Mouse (Mus musculus): Measurements from ENCODE around the gene Tes3-ps. TPM values are rescaled to one million over a fixed set of nuclear protein-coding genes. Genes with fewer than 3 reads are reported as not detected.

The Tes3-ps gene
- polyA plus RNA-seq, 1 experiment from 2014 or later = 0.76 TPM

DNA sequence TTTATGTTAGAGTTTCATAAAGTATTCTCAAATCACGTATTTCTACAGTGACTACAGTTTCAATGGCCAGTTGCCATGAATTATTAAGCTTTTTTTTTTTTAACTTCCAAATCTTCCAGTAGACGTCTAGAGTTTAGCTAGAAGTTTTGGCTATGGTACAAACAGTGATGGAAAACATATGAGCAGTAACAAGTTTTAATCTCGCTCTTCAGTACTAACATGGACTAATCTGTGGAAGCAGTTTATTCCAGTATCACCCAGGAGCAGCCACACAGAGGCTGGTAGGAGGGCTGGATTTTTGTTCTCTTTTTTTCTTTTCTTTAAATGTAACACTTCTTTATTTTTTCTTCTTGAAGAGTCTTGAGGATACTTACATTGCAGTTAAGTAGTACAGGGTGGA lies 51.2 kb downstream of the Tes3-ps start, which contains the start of gene Aspn:
TSS of gene Aspn (plus strand) at position 165 of the 400 bp plus-strand sequence.
- no peak within 1 kb of the TSS for H3K9ac ChIP-seq (replicated peaks; ENCODE audit: low read length)
- no peak within 1 kb of the TSS for H3K4me2 ChIP-seq (replicated peaks; ENCODE audit: low read depth, low read length)
- no peaks in the 10 kb centered on the region for H3K4me1 ChIP-seq (ENCODE audit: insufficient read depth, low read length)
- H3K9me3 ChIP-seq (ENCODE audit: low read length) = no peaks in the 10 kb centered on the region
- no peaks in the 10 kb centered on the region for H3K36me3 ChIP-seq (ENCODE audit: insufficient read depth, low read length)
- 62% methylated on average over 3 of the region's 3 CpGs for WGBS
- H3K27me3 ChIP-seq (ENCODE audit: insufficient read depth, low read length) = no peaks in the 10 kb centered on the region
- no peak within 1 kb of the TSS for H3K4me3 ChIP-seq (ENCODE audit: low read length)
- peak within 1 kb of the TSS; percentile 11; the same call in 1 of the 2 replicates for H3K27ac ChIP-seq (ENCODE audit: low read length)
- no peak for ATAC-seq (ENCODE audit: low FRiP score, low TSS enrichment)

DNA sequence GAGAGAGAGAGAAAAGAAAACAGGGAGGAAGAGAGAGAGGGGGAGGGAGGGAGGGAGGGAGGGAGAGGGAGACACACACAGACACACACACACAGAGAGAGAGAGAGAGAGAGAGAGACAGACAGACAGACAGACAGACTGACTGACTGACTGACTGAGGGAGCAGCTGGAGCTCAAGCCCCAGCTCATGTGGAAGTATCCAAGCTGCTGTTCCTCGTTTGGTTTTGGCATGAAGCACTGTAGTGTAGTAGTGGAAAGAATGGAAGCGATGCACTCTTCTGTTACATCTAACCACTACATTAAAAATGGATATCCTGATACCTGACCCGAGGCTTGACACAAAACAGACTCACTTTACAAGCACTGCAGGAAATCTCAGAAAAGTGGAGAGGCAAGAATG lies 52.5 kb downstream of the Tes3-ps start:
- no peak for ATAC-seq (ENCODE audit: low FRiP score, low TSS enrichment)
- peak overlapping the region; percentile 66; the same call in 1 of the 2 replicates for H3K27ac ChIP-seq (ENCODE audit: low read length)

More for the DNA sequence above, 52.5 kb downstream of the Tes3-ps start:
- H3K9me3 ChIP-seq (ENCODE audit: low read length) = no peaks in the 10 kb centered on the region
- H3K4me1 ChIP-seq (ENCODE audit: insufficient read depth, low read length) = no peaks in the 10 kb centered on the region
- H3K36me3 ChIP-seq (ENCODE audit: insufficient read depth, low read length) = no peaks in the 10 kb centered on the region
- WGBS = 55% methylated on average over 3 of the region's 3 CpGs
- no peak overlapping the region for H3K9ac ChIP-seq (replicated peaks; ENCODE audit: low read length)
- no peak overlapping the region for H3K4me2 ChIP-seq (replicated peaks; ENCODE audit: low read depth, low read length)
- no peaks in the 10 kb centered on the region for H3K27me3 ChIP-seq (ENCODE audit: insufficient read depth, low read length)
- H3K4me3 ChIP-seq (ENCODE audit: low read length) = no peak overlapping the region

Other genes with a start within 250 kb of the Tes3-ps start
- gene Susd3, start 244.6 kb upstream of the Tes3-ps start, polyA plus RNA-seq (2015; fragmentation: Nextera tagmentation; extraction: Ambion mirVana) = 31.2 and 34.5 TPM in 2 replicates
- 1.0 and 1.1 TPM in 2 replicates for gene Fgd3, start 173.0 kb upstream of the Tes3-ps start, polyA plus RNA-seq (2015; fragmentation: Nextera tagmentation; extraction: Ambion mirVana)
- gene Bicd2, start 151.7 kb upstream of the Tes3-ps start, polyA plus RNA-seq (2015; fragmentation: Nextera tagmentation; extraction: Ambion mirVana) = 27.9 and 29.4 TPM in 2 replicates
- gene Ippk, start 72.1 kb upstream of the Tes3-ps start, polyA plus RNA-seq (2015; fragmentation: Nextera tagmentation; extraction: Ambion mirVana) = 17.4 and 17.9 TPM in 2 replicates
- 1.1 and 1.3 TPM in 2 replicates for gene Ecm2, start 11.5 kb downstream of the Tes3-ps start, polyA plus RNA-seq (2015; fragmentation: Nextera tagmentation; extraction: Ambion mirVana)
- gene Aspn, start 51.1 kb downstream of the Tes3-ps start, polyA plus RNA-seq (2015; fragmentation: Nextera tagmentation; extraction: Ambion mirVana) = 16.0 and 19.9 TPM in 2 replicates
- gene Omd, start 89.1 kb downstream of the Tes3-ps start, polyA plus RNA-seq (2015; fragmentation: Nextera tagmentation; extraction: Ambion mirVana) = 1.0 and 2.0 TPM in 2 replicates
- gene Ogn, start 114.7 kb downstream of the Tes3-ps start, polyA plus RNA-seq (2015; fragmentation: Nextera tagmentation; extraction: Ambion mirVana) = 54.9 and 59.1 TPM in 2 replicates
- gene Cenpp, start 159.5 kb downstream of the Tes3-ps start, polyA plus RNA-seq (2015; fragmentation: Nextera tagmentation; extraction: Ambion mirVana) = 26.2 and 28.6 TPM in 2 replicates
- 15.1 and 15.7 TPM in 2 replicates for gene Nol8, start 159.8 kb downstream of the Tes3-ps start, polyA plus RNA-seq (2015; fragmentation: Nextera tagmentation; extraction: Ambion mirVana)
- 79.2 and 87.0 TPM in 2 replicates for gene Iars, start 188.8 kb downstream of the Tes3-ps start, polyA plus RNA-seq (2015; fragmentation: Nextera tagmentation; extraction: Ambion mirVana)